Mouse (Mus musculus): Measurements from ENCODE around the gene Fam171a2. TPM values are rescaled to one million over a fixed set of nuclear protein-coding genes. Genes with fewer than 3 reads are reported as not detected.

The Fam171a2 gene
- polyA plus RNA-seq, 1 experiment from 2014 or later, result 4.4 TPM

GRCm38 (mm10) chr11:102404161-102405010 lies 43.1 kb downstream of the Fam171a2 start:
- Histone ChIP-seq H3K9me3 (no peaks in the 10 kb centered on the region), H3K4me2 (replicated peaks) (no peak overlapping the region), H3K4me1 (peaks cover 28% of the 10 kb centered on the region), H3K9ac (no peak overlapping the region), H3K4me3 (no peak overlapping the region), H3K27me3 (peaks cover 36% of the 10 kb centered on the region), H3K36me3 (peaks cover 33% of the 10 kb centered on the region), H3K27ac (no peak overlapping the region)
- no peak for ATAC-seq (ENCODE audit: low FRiP score, low read depth)
- 87% methylated on average over 18 of the region's 18 CpGs for WGBS

- Histone ChIP-seq H3K9me3 (no peaks in the 10 kb centered on the region), H3K4me2 (replicated peaks) (no peak overlapping the region), H3K4me3 (no peak overlapping the region), H3K36me3 (peaks cover 33% of the 10 kb centered on the region), H3K27ac (no peak overlapping the region), H3K9ac (no peak overlapping the region), H3K27me3 (peaks cover 44% of the 10 kb centered on the region), H3K4me1 (peaks cover 29% of the 10 kb centered on the region)
- ATAC-seq (ENCODE audit: low FRiP score, low read depth), result no peak
- 93% methylated on average over 11 of the region's 11 CpGs for WGBS
Observed at GRCm38 (mm10) chr11:102403657-102404056, 43.8 kb downstream of the Fam171a2 start.

- peaks cover 33% of the 10 kb centered on the region for H3K36me3 ChIP-seq
- H3K27me3 ChIP-seq, result peaks cover 60% of the 10 kb centered on the region
- H3K4me3 ChIP-seq, result no peak overlapping the region
- H3K4me1 ChIP-seq, result peaks cover 29% of the 10 kb centered on the region
- no peak overlapping the region for H3K27ac ChIP-seq
- H3K9ac ChIP-seq, result no peak overlapping the region
- 60% methylated on average over 12 of the region's 12 CpGs for WGBS
- no peak for ATAC-seq (ENCODE audit: low FRiP score, low read depth)
- no peaks in the 10 kb centered on the region for H3K9me3 ChIP-seq
- H3K4me2 ChIP-seq (replicated peaks), result no peak overlapping the region
Observed at GRCm38 (mm10) chr11:102401898-102402500, 45.5 kb downstream of the Fam171a2 start.

GRCm38 (mm10) chr11:102400513-102401084 lies 46.9 kb downstream of the Fam171a2 start:
- no peak overlapping the region for H3K4me3 ChIP-seq
- no peak for ATAC-seq (ENCODE audit: low FRiP score, low read depth)
- no peaks in the 10 kb centered on the region for H3K9me3 ChIP-seq
- H3K27ac ChIP-seq, result no peak overlapping the region
- H3K27me3 ChIP-seq, result peaks cover 74% of the 10 kb centered on the region
- 22% methylated on average over 12 of the region's 12 CpGs for WGBS
- H3K36me3 ChIP-seq, result peaks cover 33% of the 10 kb centered on the region
- H3K4me1 ChIP-seq, result peaks cover 17% of the 10 kb centered on the region
- no peak overlapping the region for H3K4me2 ChIP-seq (replicated peaks)
- H3K9ac ChIP-seq, result no peak overlapping the region

GRCm38 (mm10) chr11:102399610-102400072 lies 47.8 kb downstream of the Fam171a2 start:
- Histone ChIP-seq H3K4me3 (peak overlapping the region; percentile 38), H3K4me1 (peaks cover 10% of the 10 kb centered on the region), H3K9me3 (no peaks in the 10 kb centered on the region), H3K27ac (no peak overlapping the region), H3K9ac (peak overlapping the region; percentile 57), H3K36me3 (peaks cover 30% of the 10 kb centered on the region), H3K4me2 (replicated peaks) (peak overlapping the region; percentile 66), H3K27me3 (peaks cover 84% of the 10 kb centered on the region)
- 2% methylated on average over 34 of the region's 34 CpGs for WGBS
- no peak for ATAC-seq (ENCODE audit: low FRiP score, low read depth)

DNA sequence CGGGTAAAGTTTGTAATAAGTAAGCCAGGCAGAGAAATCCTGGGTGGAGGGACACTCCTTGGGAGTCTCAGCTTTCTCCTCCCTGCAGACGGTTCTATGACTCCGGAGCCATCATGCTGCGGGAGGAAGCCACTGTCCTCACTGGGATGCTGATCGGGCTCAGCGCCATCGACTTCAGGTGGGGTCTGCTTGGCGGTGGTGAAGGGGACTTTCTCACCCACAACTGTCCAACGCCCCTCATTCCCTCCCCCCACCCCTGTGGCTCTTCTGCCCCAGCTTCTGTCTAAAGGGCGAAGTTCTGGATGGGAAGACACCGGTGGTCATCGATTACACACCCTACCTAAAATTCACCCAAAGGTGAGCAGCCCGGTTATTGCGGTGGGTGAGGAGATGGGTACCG lies 48.4 kb downstream of the Fam171a2 start:
- 15% methylated on average over 15 of the region's 15 CpGs for WGBS
- Histone ChIP-seq H3K9ac (no peak overlapping the region), H3K27me3 (peaks cover 89% of the 10 kb centered on the region), H3K4me3 (peak overlapping the region; percentile 38), H3K27ac (no peak overlapping the region), H3K36me3 (peaks cover 24% of the 10 kb centered on the region), H3K4me1 (peaks cover 11% of the 10 kb centered on the region), H3K9me3 (no peaks in the 10 kb centered on the region), H3K4me2 (replicated peaks) (peak overlapping the region; percentile 66)
- no peak for ATAC-seq (ENCODE audit: low FRiP score, low read depth)

- Histone ChIP-seq H3K4me2 (replicated peaks) (no peak overlapping the region), H3K36me3 (peaks cover 15% of the 10 kb centered on the region), H3K9ac (no peak overlapping the region), H3K9me3 (no peaks in the 10 kb centered on the region), H3K4me1 (peaks cover 19% of the 10 kb centered on the region), H3K27ac (no peak overlapping the region), H3K4me3 (no peak overlapping the region), H3K27me3 (peaks cover 91% of the 10 kb centered on the region)
- no peak for ATAC-seq (ENCODE audit: low FRiP score, low read depth)
- WGBS, result 75% methylated on average over 20 of the region's 20 CpGs
Observed at GRCm38 (mm10) chr11:102398007-102398825, 49.3 kb downstream of the Fam171a2 start.

- Histone ChIP-seq H3K4me1 (peaks cover 26% of the 10 kb centered on the region), H3K27ac (no peak overlapping the region), H3K4me3 (no peak overlapping the region), H3K9ac (no peak overlapping the region), H3K9me3 (no peaks in the 10 kb centered on the region), H3K36me3 (0 out of 2 replicates have a peak, but pooled peaks cover under 1% of the 10 kb centered on the region), H3K27me3 (peaks cover 85% of the 10 kb centered on the region), H3K4me2 (replicated peaks) (no peak overlapping the region)
- ATAC-seq (ENCODE audit: low FRiP score, low read depth), result no peak
- 78% methylated on average over 7 of the region's 7 CpGs for WGBS
Observed at GRCm38 (mm10) chr11:102396671-102397141, 50.8 kb downstream of the Fam171a2 start.

DNA sequence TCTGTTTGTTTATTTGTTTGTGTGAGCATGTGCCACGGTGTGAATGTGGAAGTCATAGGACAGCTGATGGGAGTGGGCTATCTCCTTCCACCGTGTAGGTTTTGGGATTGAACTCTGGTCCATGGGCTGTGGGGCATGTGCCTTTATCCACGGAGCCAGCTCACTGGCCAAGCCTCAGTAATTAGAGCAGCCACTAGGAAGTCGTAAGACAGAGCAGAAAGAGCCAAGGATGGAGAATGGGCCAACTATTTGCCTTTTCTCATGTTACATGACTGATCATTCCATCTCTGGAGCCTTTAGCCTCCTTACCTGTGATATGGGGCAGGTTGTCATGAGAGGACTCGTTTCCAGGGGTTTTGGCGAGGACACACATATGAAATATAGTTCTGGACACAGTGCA lies 51.2 kb downstream of the Fam171a2 start:
- H3K4me1 ChIP-seq, result peaks cover 26% of the 10 kb centered on the region
- WGBS, result 56% methylated on average over 6 of the region's 6 CpGs

DNA sequence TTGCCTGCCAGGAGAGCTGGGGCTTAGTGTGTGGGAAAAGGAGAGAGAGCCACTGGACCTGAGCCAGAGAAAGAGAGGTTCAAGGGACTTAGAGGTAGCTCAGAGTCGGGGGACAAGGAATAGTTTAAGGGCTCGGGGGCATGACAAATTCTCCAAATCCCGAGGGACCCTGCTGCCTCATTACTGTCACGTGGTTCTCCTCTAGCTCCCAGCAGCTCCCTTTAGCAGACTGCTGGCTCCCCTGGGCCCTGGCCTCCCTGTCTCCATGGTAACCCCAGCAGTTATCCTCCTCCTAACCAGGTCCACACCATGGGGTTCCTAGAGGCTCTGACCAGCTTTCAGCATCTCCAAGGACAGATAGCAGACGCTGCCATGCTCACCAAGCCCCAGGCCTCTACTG lies 52.2 kb downstream of the Fam171a2 start:
- ATAC-seq (ENCODE audit: low FRiP score, low read depth), result no peak
- no peak overlapping the region for H3K27ac ChIP-seq
- peaks cover 26% of the 10 kb centered on the region for H3K4me1 ChIP-seq
- WGBS, result 6% methylated on average over 5 of the region's 5 CpGs
- H3K27me3 ChIP-seq, result peaks cover 70% of the 10 kb centered on the region
- no peaks in the 10 kb centered on the region for H3K36me3 ChIP-seq
- no peaks in the 10 kb centered on the region for H3K9me3 ChIP-seq
- H3K4me3 ChIP-seq, result no peak overlapping the region
- no peak overlapping the region for H3K9ac ChIP-seq
- H3K4me2 ChIP-seq (replicated peaks), result no peak overlapping the region

More for the DNA sequence above, 51.2 kb downstream of the Fam171a2 start:
- H3K4me2 ChIP-seq (replicated peaks), result no peak overlapping the region
- peaks cover 80% of the 10 kb centered on the region for H3K27me3 ChIP-seq
- H3K36me3 ChIP-seq, result no peaks in the 10 kb centered on the region
- ATAC-seq (ENCODE audit: low FRiP score, low read depth), result no peak
- H3K9me3 ChIP-seq, result no peaks in the 10 kb centered on the region
- no peak overlapping the region for H3K4me3 ChIP-seq
- H3K9ac ChIP-seq, result no peak overlapping the region
- H3K27ac ChIP-seq, result no peak overlapping the region

DNA sequence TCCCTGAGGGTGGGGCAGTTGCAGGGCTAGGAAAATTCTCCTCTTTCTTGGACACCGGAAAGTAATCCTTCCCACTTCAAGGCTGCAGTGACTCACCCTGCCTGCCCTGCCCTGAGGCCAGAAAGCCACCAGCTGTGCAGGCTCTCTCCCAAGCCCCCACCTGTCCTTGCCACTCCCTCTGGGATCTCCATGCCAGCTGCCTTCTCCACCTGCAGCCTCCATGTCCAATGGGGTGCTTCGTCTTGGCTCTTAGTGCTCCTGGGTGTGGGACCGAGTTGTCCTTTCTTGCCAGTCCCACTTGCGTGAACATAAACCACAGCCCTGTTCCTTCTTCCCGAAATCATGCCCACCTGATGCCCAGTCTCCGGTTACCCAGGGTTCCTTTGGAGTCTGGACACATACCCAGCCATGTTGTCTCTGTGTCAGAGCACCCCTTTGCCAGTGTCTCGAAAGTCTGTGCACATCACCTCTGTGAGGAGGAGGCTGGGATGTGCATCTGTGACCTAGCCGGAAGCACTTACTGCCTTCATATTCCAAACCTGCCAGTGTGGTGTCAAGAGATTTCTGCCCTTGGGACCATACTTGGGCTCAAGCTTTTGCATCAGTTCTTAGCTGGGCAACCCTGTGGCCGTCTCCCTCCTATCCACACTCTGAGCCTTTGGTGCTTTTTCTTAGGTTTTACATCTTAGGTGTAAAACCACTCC lies 52.9 kb downstream of the Fam171a2 start:
- no peak for ATAC-seq (ENCODE audit: low FRiP score, low read depth)
- Histone ChIP-seq H3K4me2 (replicated peaks) (no peak overlapping the region; the same call in 1 of the 2 replicates), H3K4me3 (no peak overlapping the region), H3K27ac (no peak overlapping the region), H3K9me3 (no peaks in the 10 kb centered on the region), H3K9ac (no peak overlapping the region), H3K4me1 (peaks cover 20% of the 10 kb centered on the region), H3K36me3 (no peaks in the 10 kb centered on the region), H3K27me3 (peaks cover 63% of the 10 kb centered on the region)
- WGBS, result 80% methylated on average over 9 of the region's 9 CpGs
